Mouse (Mus musculus): ENCODE data around the gene Hnrnpk.
"Not testable (repeated sequence)": the region's sequence is repeated elsewhere in the genome, so short reads cannot be mapped to it uniquely, and the experiment has no call there.

Hnrnpk gene

GRCm38 (mm10) chr13:58403243-58403642, at the start of gene Hnrnpk:
Gene Hnrnpk (minus strand): TSS chr13:58403343.
- peak; percentile 28 for DNase-seq (ENCODE audit: low read depth)

- peak; percentile 34 for DNase-seq (ENCODE audit: low read depth)
These were observed 49.1 kb upstream of the Hnrnpk start for GRCm38 (mm10) chr13:58452246-58452645.

- no peak for DNase-seq (ENCODE audit: low read depth)
These were observed 47.5 kb upstream of the Hnrnpk start for GRCm38 (mm10) chr13:58450459-58451182.

GRCm38 (mm10) chr13:58446541-58446940, 43.4 kb upstream of the Hnrnpk start:
- DNase-seq (ENCODE audit: low read depth) = no peak

- peak; percentile 66 for DNase-seq (ENCODE audit: low read depth)
These were observed 40.6 kb upstream of the Hnrnpk start for GRCm38 (mm10) chr13:58443787-58444186.

- no peak for DNase-seq (ENCODE audit: low read depth)
These were observed 40.2 kb upstream of the Hnrnpk start for GRCm38 (mm10) chr13:58443326-58443725.

GRCm38 (mm10) chr13:58439716-58440115, 36.6 kb upstream of the Hnrnpk start:
- no peak for DNase-seq (ENCODE audit: low read depth)

- no peak for DNase-seq (ENCODE audit: low read depth)
These were observed 20.0 kb upstream of the Hnrnpk start for GRCm38 (mm10) chr13:58423061-58423660.

GRCm38 (mm10) chr13:58422242-58422641, 19.1 kb upstream of the Hnrnpk start:
- DNase-seq (ENCODE audit: low read depth) = no peak

GRCm38 (mm10) chr13:58421026-58421425, 17.9 kb upstream of the Hnrnpk start:
- no peak for DNase-seq (ENCODE audit: low read depth)

GRCm38 (mm10) chr13:58419266-58419665, 16.1 kb upstream of the Hnrnpk start:
- DNase-seq (ENCODE audit: low read depth) = no peak

GRCm38 (mm10) chr13:58418656-58419055, 15.5 kb upstream of the Hnrnpk start:
- no peak for DNase-seq (ENCODE audit: low read depth)

- no peak for DNase-seq (ENCODE audit: low read depth)
These were observed 12.7 kb upstream of the Hnrnpk start for GRCm38 (mm10) chr13:58415838-58416237.

- no peak for DNase-seq (ENCODE audit: low read depth)
These were observed 12.2 kb upstream of the Hnrnpk start for GRCm38 (mm10) chr13:58415374-58415773.

- no peak for DNase-seq (ENCODE audit: low read depth)
These were observed 7.9 kb upstream of the Hnrnpk start for GRCm38 (mm10) chr13:58411073-58411472.

- no peak for DNase-seq (ENCODE audit: low read depth)
These were observed 416 bp downstream of the Hnrnpk start for GRCm38 (mm10) chr13:58402744-58403110.

- peak; percentile 99 for DNase-seq (ENCODE audit: low read depth)
These were observed 970 bp downstream of the Hnrnpk start, which contains the start of gene Rmi1 for GRCm38 (mm10) chr13:58402003-58402743. Gene Rmi1 (plus strand): TSS chr13:58402248.

- DNase-seq (ENCODE audit: low read depth) = peak; percentile 90
These were observed 1.8 kb downstream of the Hnrnpk start for GRCm38 (mm10) chr13:58401135-58402002.

- peak; percentile 56 for DNase-seq (ENCODE audit: low read depth)
These were observed 2.6 kb downstream of the Hnrnpk start for GRCm38 (mm10) chr13:58400576-58400975.

- peak; percentile 9 for DNase-seq (ENCODE audit: low read depth)
These were observed 5.5 kb downstream of the Hnrnpk start for GRCm38 (mm10) chr13:58397651-58398050.

GRCm38 (mm10) chr13:58394392-58394791, 8.8 kb downstream of the Hnrnpk start:
- DNase-seq (ENCODE audit: low read depth) = not testable (repeated sequence)

Measured in induced T-regulatory cell, adult 2 months (primary cell).